Mouse (Mus musculus): ENCODE measurements around the gene Ccl3. TPM values are rescaled to one million over a fixed set of nuclear protein-coding genes. Genes with fewer than 3 reads are reported as not detected.

Ccl3 gene
- 1.6 and 1.8 TPM in 2 replicates for polyA plus RNA-seq (2012; rRNA removed)

DNA sequence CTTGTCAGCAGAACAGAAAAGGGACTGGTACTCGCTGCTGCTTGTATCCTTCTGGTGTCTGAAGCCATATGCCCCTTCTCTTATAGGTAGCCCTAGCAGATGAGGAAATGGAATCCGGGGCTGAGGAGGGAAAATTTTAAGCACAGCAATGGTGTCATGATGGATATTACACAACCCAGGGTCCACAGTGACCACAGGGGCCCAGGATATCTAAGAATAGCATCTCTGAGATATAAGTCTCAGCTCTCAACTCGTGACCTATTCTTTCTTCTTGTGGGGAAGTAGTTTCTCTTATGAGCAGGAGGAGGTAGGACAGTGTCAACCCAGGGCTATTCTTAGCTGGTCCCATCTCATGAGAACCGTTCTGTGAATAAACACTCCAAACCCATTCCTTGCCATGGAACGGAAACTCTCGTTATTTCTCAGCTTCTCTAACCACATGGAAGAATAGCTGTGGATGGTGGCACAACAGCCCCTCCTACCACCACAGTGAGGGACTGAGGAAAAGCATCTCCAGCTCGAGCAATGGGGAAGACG, at the start of gene Ccl3:
Ccl3 (minus strand) TSS at position 51 of the 537 bp plus-strand sequence.
- TF ChIP-seq POLR2A (IDR thresholded peaks at IDR 0.05; ENCODE audit: low read depth, low read length) (no peak), CTCF (conservative IDR thresholded peaks at IDR 0.05; ENCODE audit: insufficient read depth, insufficient read length, low read depth, low read length) (no peak)
- Histone ChIP-seq H3K27me3 (replicated peaks; ENCODE audit: control insufficient read depth, insufficient read depth, low read length) (no peaks in the 10 kb centered on the region), H3K4me3 (ENCODE audit: insufficient read depth, low read depth, low read length) (no peak within 1 kb of the TSS), H3K36me3 (ENCODE audit: control insufficient read depth, insufficient read depth, low read length) (no peaks in the 10 kb centered on the region), H3K4me1 (ENCODE audit: control insufficient read depth, insufficient read depth, low read length) (no peaks in the 10 kb centered on the region), H3K27ac (ENCODE audit: insufficient read depth, low read depth, low read length) (no peak within 1 kb of the TSS)
- DNase-seq: peak; percentile 17
- 73% methylated on average over 8 of the region's 8 CpGs for WGBS

DNA sequence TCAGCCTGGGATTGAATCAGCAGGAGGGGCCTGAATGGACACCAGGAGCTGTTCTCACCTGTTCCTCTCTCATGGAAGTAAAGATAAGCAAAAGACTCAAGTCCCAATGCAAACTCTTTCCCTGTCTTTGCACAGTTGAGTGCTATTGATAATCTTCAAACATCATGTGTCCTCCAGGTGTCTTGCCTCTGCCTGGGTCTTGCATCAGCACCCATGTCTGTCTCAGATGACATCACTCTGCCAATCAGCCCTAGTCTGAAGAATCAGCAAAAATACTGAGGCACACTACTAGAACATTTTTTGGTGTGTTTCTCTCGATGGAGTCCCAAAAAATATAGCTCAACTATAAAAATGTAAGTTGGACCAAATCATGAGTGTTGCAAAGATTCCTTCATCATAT, 42.9 kb upstream of the Ccl3 start:
- Histone ChIP-seq H3K27ac (ENCODE audit: insufficient read depth, low read depth, low read length) (no peak overlapping the region), H3K36me3 (ENCODE audit: control insufficient read depth, insufficient read depth, low read length) (no peaks in the 10 kb centered on the region), H3K4me1 (ENCODE audit: control insufficient read depth, insufficient read depth, low read length) (no peaks in the 10 kb centered on the region), H3K4me3 (ENCODE audit: insufficient read depth, low read depth, low read length) (no peak overlapping the region), H3K27me3 (replicated peaks; ENCODE audit: control insufficient read depth, insufficient read depth, low read length) (no peaks in the 10 kb centered on the region)
- TF ChIP-seq CTCF (conservative IDR thresholded peaks at IDR 0.05; ENCODE audit: insufficient read depth, insufficient read length, low read depth, low read length) (no peak), POLR2A (IDR thresholded peaks at IDR 0.05; ENCODE audit: low read depth, low read length) (no peak)
- DNase-seq: no peak
- 63% methylated on average over 1 of the region's 1 CpGs for WGBS

GRCm38 (mm10) chr11:83689918-83690317, 40.8 kb upstream of the Ccl3 start:
- Histone ChIP-seq H3K27me3 (replicated peaks; ENCODE audit: control insufficient read depth, insufficient read depth, low read length) (no peaks in the 10 kb centered on the region), H3K27ac (ENCODE audit: insufficient read depth, low read depth, low read length) (no peak overlapping the region), H3K4me1 (ENCODE audit: control insufficient read depth, insufficient read depth, low read length) (no peaks in the 10 kb centered on the region), H3K4me3 (ENCODE audit: insufficient read depth, low read depth, low read length) (no peak overlapping the region), H3K36me3 (ENCODE audit: control insufficient read depth, insufficient read depth, low read length) (no peaks in the 10 kb centered on the region)
- WGBS: 83% methylated on average over 1 of the region's 1 CpGs
- TF ChIP-seq POLR2A (IDR thresholded peaks at IDR 0.05; ENCODE audit: low read depth, low read length) (no peak), CTCF (conservative IDR thresholded peaks at IDR 0.05; ENCODE audit: insufficient read depth, insufficient read length, low read depth, low read length) (no peak)
- DNase-seq: no peak

GRCm38 (mm10) chr11:83675665-83676064, 26.5 kb upstream of the Ccl3 start:
- H3K27me3 ChIP-seq (replicated peaks; ENCODE audit: control insufficient read depth, insufficient read depth, low read length): no peaks in the 10 kb centered on the region
- TF ChIP-seq CTCF (conservative IDR thresholded peaks at IDR 0.05; ENCODE audit: insufficient read depth, insufficient read length, low read depth, low read length) (no peak), POLR2A (IDR thresholded peaks at IDR 0.05; ENCODE audit: low read depth, low read length) (no peak)

DNA sequence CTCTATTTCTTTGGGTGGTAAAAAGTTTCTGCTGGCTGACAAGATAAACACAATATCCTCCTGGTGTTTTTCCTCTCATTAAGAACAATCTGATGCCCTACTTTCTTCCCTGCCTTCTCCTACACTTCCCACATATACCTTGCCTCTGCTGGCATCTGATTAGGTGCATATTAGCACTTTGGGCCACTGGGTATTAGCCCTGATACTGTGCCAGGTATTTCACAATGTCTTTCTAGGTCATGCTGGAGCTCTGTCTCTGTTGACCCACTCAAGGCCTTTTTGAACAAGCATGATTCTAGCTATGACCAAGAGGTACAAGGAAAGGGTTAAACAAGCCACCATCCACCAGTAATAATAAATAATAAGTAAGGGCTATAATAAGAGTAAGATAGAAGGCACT, 22.6 kb upstream of the Ccl3 start:
- Histone ChIP-seq H3K36me3 (ENCODE audit: control insufficient read depth, insufficient read depth, low read length) (no peaks in the 10 kb centered on the region), H3K27ac (ENCODE audit: insufficient read depth, low read depth, low read length) (no peak overlapping the region), H3K27me3 (replicated peaks; ENCODE audit: control insufficient read depth, insufficient read depth, low read length) (no peaks in the 10 kb centered on the region), H3K4me3 (ENCODE audit: insufficient read depth, low read depth, low read length) (no peak overlapping the region), H3K4me1 (ENCODE audit: control insufficient read depth, insufficient read depth, low read length) (no peaks in the 10 kb centered on the region)
- TF ChIP-seq CTCF (conservative IDR thresholded peaks at IDR 0.05; ENCODE audit: insufficient read depth, insufficient read length, low read depth, low read length): no peak
- no peak for TF ChIP-seq POLR2A (IDR thresholded peaks at IDR 0.05; ENCODE audit: low read depth, low read length)
- no peak for DNase-seq

More at GRCm38 (mm10) chr11:83675665-83676064, 26.5 kb upstream of the Ccl3 start:
- WGBS: 75% methylated on average over 1 of the region's 1 CpGs
- H3K4me1 ChIP-seq (ENCODE audit: control insufficient read depth, insufficient read depth, low read length): no peaks in the 10 kb centered on the region
- H3K36me3 ChIP-seq (ENCODE audit: control insufficient read depth, insufficient read depth, low read length): no peaks in the 10 kb centered on the region
- no peak overlapping the region for H3K4me3 ChIP-seq (ENCODE audit: insufficient read depth, low read depth, low read length)
- no peak for DNase-seq
- H3K27ac ChIP-seq (ENCODE audit: insufficient read depth, low read depth, low read length): no peak overlapping the region

DNA sequence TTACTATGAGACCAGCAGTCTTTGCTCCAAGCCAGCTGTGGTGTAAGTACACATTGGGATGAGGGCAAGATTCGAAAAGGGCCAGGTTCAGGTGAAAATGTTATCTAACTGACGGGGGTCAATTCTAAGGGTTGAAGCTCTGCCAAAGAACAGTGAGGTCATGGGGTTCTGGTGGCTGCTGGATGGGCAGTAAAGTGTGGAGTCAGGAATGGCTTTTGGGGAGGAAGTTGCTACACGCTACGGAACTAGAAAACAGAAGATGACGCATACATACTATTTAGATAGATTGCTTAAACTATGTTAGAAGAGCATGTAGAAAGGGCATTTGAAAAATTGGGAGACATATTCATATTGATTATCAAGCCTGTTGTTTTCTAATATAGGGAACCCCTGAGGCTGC, 14.4 kb upstream of the Ccl3 start:
- DNase-seq: no peak

GRCm38 (mm10) chr11:83662204-83662603, 13.0 kb upstream of the Ccl3 start, which contains the start of gene Ccl4:
Gene Ccl4, plus strand, starts transcription at chr11:83662584.
- 83% methylated on average over 6 of the region's 6 CpGs for WGBS
- Histone ChIP-seq H3K27ac (ENCODE audit: insufficient read depth, low read depth, low read length) (no peak within 1 kb of the TSS), H3K4me3 (ENCODE audit: insufficient read depth, low read depth, low read length) (no peak within 1 kb of the TSS), H3K4me1 (ENCODE audit: control insufficient read depth, insufficient read depth, low read length) (no peaks in the 10 kb centered on the region), H3K27me3 (replicated peaks; ENCODE audit: control insufficient read depth, insufficient read depth, low read length) (no peaks in the 10 kb centered on the region), H3K36me3 (ENCODE audit: control insufficient read depth, insufficient read depth, low read length) (no peaks in the 10 kb centered on the region)
- DNase-seq: no peak
- TF ChIP-seq POLR2A (IDR thresholded peaks at IDR 0.05; ENCODE audit: low read depth, low read length) (no peak), CTCF (conservative IDR thresholded peaks at IDR 0.05; ENCODE audit: insufficient read depth, insufficient read length, low read depth, low read length) (no peak)

More for the DNA sequence above, 14.4 kb upstream of the Ccl3 start:
- TF ChIP-seq POLR2A (IDR thresholded peaks at IDR 0.05; ENCODE audit: low read depth, low read length) (no peak), CTCF (conservative IDR thresholded peaks at IDR 0.05; ENCODE audit: insufficient read depth, insufficient read length, low read depth, low read length) (no peak)
- no peaks in the 10 kb centered on the region for H3K4me1 ChIP-seq (ENCODE audit: control insufficient read depth, insufficient read depth, low read length)
- no peaks in the 10 kb centered on the region for H3K36me3 ChIP-seq (ENCODE audit: control insufficient read depth, insufficient read depth, low read length)
- H3K27me3 ChIP-seq (replicated peaks; ENCODE audit: control insufficient read depth, insufficient read depth, low read length): no peaks in the 10 kb centered on the region
- no peak overlapping the region for H3K4me3 ChIP-seq (ENCODE audit: insufficient read depth, low read depth, low read length)
- 60% methylated on average over 5 of the region's 5 CpGs for WGBS
- H3K27ac ChIP-seq (ENCODE audit: insufficient read depth, low read depth, low read length): no peak overlapping the region

Measured in kidney, adult 2 months (tissue).